8 mouse cellular contexts compared by ENCODE assay signal in genomic region chr1:167369905-167370304, GRCm38 (mm10). TPM values are rescaled to one million over a fixed set of nuclear protein-coding genes. Genes with fewer than 3 reads are reported as not detected.
DNase-seq lines count a peak whose midpoint lies in the region; ATAC-seq and TF ChIP-seq lines count a peak whose summit lies in the region.

No protein-coding gene starts in this region.

- ATAC-seq in frontal cortex, adult (ENCODE audit: low TSS enrichment) = peak; percentile 85
- ATAC-seq in hindbrain, embryonic 14.5 days (ENCODE audit: low FRiP score) = no peak

- H3K4me3 ChIP-seq in cerebellum, adult 2 months (replicated peaks; ENCODE audit: insufficient read depth, low read depth, low read length) = no peak overlapping the region
- H3K4me3 ChIP-seq in hindbrain, embryonic 14.5 days (replicated peaks; ENCODE audit: low read length) = no peak overlapping the region

- WGBS in cerebellum, adult 2 months = 11% methylated on average over 7 of the region's 7 CpGs
- WGBS in hindbrain, embryonic 14.5 days = 13% methylated on average over 7 of the region's 7 CpGs

- H3K4me1 ChIP-seq in cerebellum, adult 2 months (ENCODE audit: control insufficient read depth, insufficient read depth, low read length) = no peaks in the 10 kb centered on the region
- 0 out of 2 replicates have a peak, but pooled peaks cover 5% of the 10 kb centered on the region for H3K4me1 ChIP-seq in hindbrain, embryonic 14.5 days (replicated peaks; ENCODE audit: control insufficient read depth, insufficient read depth, low read length)

- H3K9ac ChIP-seq in hindbrain, embryonic 14.5 days = no peak overlapping the region

- TF ChIP-seq POLR2A in cerebellum, adult 2 months (IDR thresholded peaks at IDR 0.05; ENCODE audit: borderline replicate concordance, insufficient read depth, low read length) = no peak

- TF ChIP-seq CTCF in cerebellum, adult 2 months (IDR thresholded peaks at IDR 0.05; ENCODE audit: borderline replicate concordance, insufficient read depth, low read depth, low read length) = peak; percentile 99

- no peaks in the 10 kb centered on the region for H3K9me3 ChIP-seq in hindbrain, embryonic 14.5 days (ENCODE audit: control insufficient read depth, low read length)

- DNase-seq in Muller cell, postnatal 12 days (ENCODE audit: inconsistent ontology term) = peak; percentile 69
- peak; percentile 79 to 83 for DNase-seq in cerebellum, adult 2 months
- DNase-seq in hindbrain, embryonic 14.5 days (ENCODE audit: low spot score) = peak; percentile 80
- DNase-seq in layer of hippocampus, postnatal 25 days (ENCODE audit: extremely low spot score in 1 of 2, low spot score in 1 of 2) = peak; percentile 59 to 93
- DNase-seq in lung, postnatal 25 days (ENCODE audit: low spot score) = peak; percentile 90
- DNase-seq in right cerebral cortex, postnatal 14 days = peak; percentile 90
- DNase-seq in urinary bladder, postnatal 14 days (ENCODE audit: low spot score) = peak; percentile 92

- H3K4me2 ChIP-seq in hindbrain, embryonic 14.5 days (replicated peaks) = no peak overlapping the region

- H3K36me3 ChIP-seq in hindbrain, embryonic 14.5 days (replicated peaks; ENCODE audit: control insufficient read depth, insufficient read depth) = peaks cover 46% of the 10 kb centered on the region

- no peak overlapping the region for H3K27ac ChIP-seq in cerebellum, adult 2 months (ENCODE audit: insufficient read depth, low read length)
- no peak overlapping the region for H3K27ac ChIP-seq in hindbrain, embryonic 14.5 days

- H3K27me3 ChIP-seq in cerebellum, adult 2 months (ENCODE audit: control insufficient read depth, insufficient read depth, low read length) = no peaks in the 10 kb centered on the region
- no peaks in the 10 kb centered on the region for H3K27me3 ChIP-seq in hindbrain, embryonic 14.5 days (ENCODE audit: control insufficient read depth, insufficient read depth, low read length)

RNA-seq across cellular contexts. Expression of gene Aldh9a1, which starts 20.1 kb away (rescaled TPM):
- polyA plus RNA-seq in cerebellum, adult 2 months (2012; rRNA removed) = 42.5 and 45.0 TPM in 2 replicates
- 32.3 and 36.4 TPM in 2 replicates for polyA plus RNA-seq in hindbrain, embryonic 14.5 days (2014; fragmentation: Nextera tagmentation; extraction: Ambion mirVana)
- 10 to 100 TPM; 21.4 to 21.5 TPM for total RNA-seq in layer of hippocampus, postnatal 25 days (2021)

RNA-seq across cellular contexts. Expression of gene Mgst3, which starts 23.7 kb away (rescaled TPM):
- 272 and 279 TPM in 2 replicates for polyA plus RNA-seq in cerebellum, adult 2 months (2012; rRNA removed)
- polyA plus RNA-seq in hindbrain, embryonic 14.5 days (2014; fragmentation: Nextera tagmentation; extraction: Ambion mirVana) = 189 and 205 TPM in 2 replicates
- total RNA-seq in layer of hippocampus, postnatal 25 days (2021) = 10 to 100 TPM; 80.9 to 86.6 TPM
